Mouse (Mus musculus): ENCODE data around the gene Cd82. TPM values are rescaled to one million over a fixed set of nuclear protein-coding genes. Genes with fewer than 3 reads are reported as not detected.

The Cd82 gene
- polyA plus RNA-seq, 1 experiment from 2014 or later, result 22.1 TPM

DNA sequence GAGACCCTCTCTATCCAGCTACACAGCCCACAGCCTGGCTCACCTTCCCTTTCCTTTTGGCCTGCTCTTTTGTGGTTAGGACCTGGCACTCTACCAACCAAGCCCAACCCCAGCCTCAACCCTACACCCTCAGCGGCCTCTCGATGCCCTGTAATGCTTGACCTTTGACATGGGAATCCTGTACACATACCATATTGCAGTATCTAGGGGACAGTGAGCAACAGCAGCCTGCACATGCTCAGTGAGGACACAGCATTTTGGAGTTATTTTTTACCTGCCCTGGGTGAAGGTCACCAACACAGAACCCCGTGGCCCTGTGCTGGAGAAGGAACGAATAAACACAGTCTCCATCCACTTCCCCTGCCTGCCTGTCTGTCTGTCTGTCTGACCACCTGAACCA lies 27.4 kb downstream of the Cd82 start:
- Histone ChIP-seq H3K9me3 (no peaks in the 10 kb centered on the region), H3K27me3 (replicated peaks) (no peaks in the 10 kb centered on the region), H3K4me1 (peaks cover 9% of the 10 kb centered on the region), H3K9ac (no peak overlapping the region), H3K27ac (no peak overlapping the region), H3K4me3 (no peak overlapping the region), H3K4me2 (no peak overlapping the region), H3K36me3 (replicated peaks) (no peaks in the 10 kb centered on the region)
- WGBS, result 84% methylated on average over 4 of the region's 4 CpGs
- ATAC-seq (replicated peaks), result no peak

DNA sequence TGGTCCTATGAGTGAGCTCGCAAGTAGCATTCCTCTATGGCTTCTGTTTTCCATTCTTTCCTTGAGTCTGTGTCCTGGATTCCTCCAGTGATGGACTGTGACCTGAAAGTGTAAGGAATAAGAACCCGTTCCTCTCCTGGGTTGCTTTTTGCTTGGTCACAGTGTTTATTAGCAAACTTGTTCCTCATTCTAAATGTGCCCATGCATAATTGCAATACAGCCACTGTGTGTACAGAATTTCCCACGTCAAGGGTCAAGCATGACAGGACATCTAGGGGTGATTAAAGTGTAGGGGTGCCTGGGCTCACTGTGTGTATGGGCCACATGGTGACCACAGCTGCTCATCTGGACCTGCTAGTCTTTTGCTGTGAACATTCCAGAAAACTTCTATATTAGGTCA lies 28.0 kb downstream of the Cd82 start:
- no peaks in the 10 kb centered on the region for H3K36me3 ChIP-seq (replicated peaks)
- no peaks in the 10 kb centered on the region for H3K27me3 ChIP-seq (replicated peaks)
- H3K9ac ChIP-seq, result no peak overlapping the region
- no peak overlapping the region for H3K27ac ChIP-seq
- H3K4me1 ChIP-seq, result peaks cover 8% of the 10 kb centered on the region
- no peak overlapping the region for H3K4me3 ChIP-seq
- no peak for ATAC-seq (replicated peaks)
- H3K9me3 ChIP-seq, result no peaks in the 10 kb centered on the region
- no peak overlapping the region for H3K4me2 ChIP-seq
- WGBS, result 91% methylated on average over 3 of the region's 3 CpGs

DNA sequence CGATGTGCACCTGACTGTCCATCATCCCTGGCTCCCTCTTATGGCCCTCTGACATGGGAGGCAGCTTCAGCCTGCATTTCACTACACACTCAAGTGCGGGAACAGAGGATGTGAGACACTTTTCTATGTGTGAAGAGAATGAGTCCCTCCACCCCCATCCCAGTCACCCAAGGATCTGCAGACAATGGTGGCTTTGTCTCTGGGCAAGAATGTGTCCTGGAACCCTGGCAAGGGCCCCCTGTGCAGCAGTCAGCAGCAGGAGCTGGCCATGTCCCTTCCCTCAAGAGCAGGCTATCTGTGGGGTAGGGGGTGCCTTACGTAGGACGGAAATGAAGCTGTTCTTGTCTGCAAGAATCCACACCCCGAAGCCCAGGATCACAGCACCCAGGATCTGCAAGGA lies 29.4 kb downstream of the Cd82 start:
- Histone ChIP-seq H3K27ac (no peak overlapping the region), H3K4me1 (0 out of 2 replicates have a peak, but pooled peaks cover 2% of the 10 kb centered on the region)
- WGBS, result 61% methylated on average over 5 of the region's 5 CpGs

DNA sequence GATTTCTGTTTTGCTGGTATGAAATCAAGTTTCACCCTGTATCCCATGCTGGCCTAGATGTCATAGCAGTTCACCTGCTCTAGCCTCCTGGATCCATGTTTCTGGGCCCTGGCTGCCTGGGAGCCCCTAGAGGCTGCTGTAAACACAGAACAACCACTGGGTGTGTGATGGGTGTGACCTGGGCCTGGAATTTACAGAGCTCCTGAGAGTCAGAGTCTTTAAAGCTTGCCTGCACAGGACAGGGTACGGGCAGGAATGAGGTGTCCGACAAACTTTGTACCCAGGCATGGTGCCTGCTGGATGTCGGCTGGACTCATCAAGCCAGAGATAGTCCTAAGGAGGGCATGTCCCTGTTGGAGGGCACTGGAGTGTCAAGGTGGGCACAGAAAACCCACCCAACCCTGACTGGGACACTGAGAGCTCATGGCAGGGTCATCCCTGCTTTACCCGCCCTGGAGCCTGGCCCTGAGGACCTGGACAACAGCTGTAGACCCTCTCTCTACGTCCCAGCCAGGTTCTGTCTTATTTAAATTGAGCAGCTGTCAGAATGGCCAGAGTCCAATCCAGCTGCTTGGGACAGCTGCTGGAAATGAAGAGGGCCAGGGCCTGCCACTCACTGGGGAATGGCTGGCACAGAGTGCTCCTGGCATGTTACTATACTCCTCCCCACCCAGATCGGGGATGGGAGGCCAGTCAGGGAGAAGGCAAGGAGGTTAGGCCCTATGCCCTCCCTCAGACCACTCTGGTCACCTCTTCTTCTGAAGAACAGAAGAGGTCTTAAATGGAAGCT lies 30.1 kb downstream of the Cd82 start:
- H3K36me3 ChIP-seq (replicated peaks), result no peaks in the 10 kb centered on the region
- no peak overlapping the region for H3K27ac ChIP-seq
- H3K27me3 ChIP-seq (replicated peaks), result no peaks in the 10 kb centered on the region
- WGBS, result 86% methylated on average over 6 of the region's 6 CpGs
- no peak for ATAC-seq (replicated peaks)
- H3K9me3 ChIP-seq, result no peaks in the 10 kb centered on the region
- H3K4me1 ChIP-seq, result no peaks in the 10 kb centered on the region
- no peak overlapping the region for H3K4me3 ChIP-seq
- no peak overlapping the region for H3K9ac ChIP-seq
- no peak overlapping the region for H3K4me2 ChIP-seq

More for the DNA sequence above, 29.4 kb downstream of the Cd82 start:
- Histone ChIP-seq H3K9me3 (no peaks in the 10 kb centered on the region), H3K4me3 (no peak overlapping the region), H3K4me2 (no peak overlapping the region), H3K36me3 (replicated peaks) (no peaks in the 10 kb centered on the region), H3K27me3 (replicated peaks) (no peaks in the 10 kb centered on the region), H3K9ac (no peak overlapping the region)
- no peak for ATAC-seq (replicated peaks)

GRCm38 (mm10) chr2:93431575-93432325 lies 31.2 kb downstream of the Cd82 start:
- Histone ChIP-seq H3K27me3 (replicated peaks) (no peaks in the 10 kb centered on the region), H3K4me2 (no peak overlapping the region), H3K9ac (no peak overlapping the region), H3K4me1 (no peaks in the 10 kb centered on the region), H3K36me3 (replicated peaks) (no peaks in the 10 kb centered on the region), H3K4me3 (no peak overlapping the region), H3K27ac (no peak overlapping the region), H3K9me3 (no peaks in the 10 kb centered on the region)
- 68% methylated on average over 5 of the region's 5 CpGs for WGBS
- ATAC-seq (replicated peaks), result no peak

DNA sequence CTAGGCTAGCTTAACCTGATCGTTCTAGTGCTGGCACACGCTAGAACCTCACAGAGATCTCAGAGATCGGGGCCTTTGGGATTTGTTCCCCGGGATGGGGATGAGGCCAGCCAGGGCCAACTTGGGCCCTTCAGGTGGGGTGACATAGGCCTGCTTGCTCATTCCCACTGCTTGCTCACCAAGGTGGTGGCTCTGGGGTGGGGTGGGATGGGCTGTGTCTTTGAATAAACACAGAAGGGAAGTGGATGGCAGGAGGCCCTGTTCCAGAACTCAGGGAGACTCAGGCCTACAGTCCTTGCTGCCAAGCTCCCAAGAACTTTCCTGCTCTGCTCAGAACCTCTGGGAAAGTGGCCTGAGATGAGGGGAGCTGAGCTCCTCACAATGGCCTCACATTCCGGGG lies 31.9 kb downstream of the Cd82 start:
- no peak for ATAC-seq (replicated peaks)
- H3K4me3 ChIP-seq, result no peak overlapping the region
- no peaks in the 10 kb centered on the region for H3K9me3 ChIP-seq
- no peak overlapping the region for H3K4me2 ChIP-seq
- WGBS, result 79% methylated on average over 5 of the region's 5 CpGs
- no peaks in the 10 kb centered on the region for H3K4me1 ChIP-seq
- no peaks in the 10 kb centered on the region for H3K36me3 ChIP-seq (replicated peaks)
- H3K27ac ChIP-seq, result no peak overlapping the region
- no peak overlapping the region for H3K9ac ChIP-seq
- H3K27me3 ChIP-seq (replicated peaks), result 0 out of 2 replicates have a peak, but pooled peaks cover 2% of the 10 kb centered on the region

DNA sequence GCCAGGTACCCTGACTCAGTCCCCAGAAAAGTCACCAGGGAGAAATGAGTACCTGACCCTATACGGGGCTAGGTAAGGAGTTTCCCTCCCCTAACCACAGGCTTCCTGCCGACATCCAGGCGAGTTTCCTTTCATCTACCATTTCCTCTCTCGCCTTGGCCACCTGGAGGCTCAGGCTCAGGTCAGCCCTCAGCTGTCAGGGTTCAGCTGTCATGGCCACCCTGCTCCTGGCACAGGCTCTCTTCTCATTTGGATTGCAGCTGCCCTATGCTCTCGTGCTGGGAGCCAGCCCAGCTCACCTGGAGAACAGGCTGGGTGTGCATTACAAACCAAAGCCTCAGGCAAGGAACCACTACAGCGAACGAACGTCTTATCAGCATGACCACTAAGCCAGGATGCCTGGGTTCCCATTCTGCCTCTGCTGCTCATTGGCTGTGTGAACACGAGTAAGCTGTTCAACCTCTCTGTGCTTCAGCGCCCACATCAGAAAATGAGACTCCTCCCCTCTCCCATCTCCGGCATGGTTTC lies 34.9 kb downstream of the Cd82 start:
- 0 out of 2 replicates have a peak, but pooled peaks cover 2% of the 10 kb centered on the region for H3K27me3 ChIP-seq (replicated peaks)
- no peak overlapping the region for H3K4me2 ChIP-seq
- no peak overlapping the region for H3K9ac ChIP-seq
- WGBS, result 67% methylated on average over 11 of the region's 11 CpGs
- no peaks in the 10 kb centered on the region for H3K4me1 ChIP-seq
- H3K9me3 ChIP-seq, result no peaks in the 10 kb centered on the region
- H3K27ac ChIP-seq, result no peak overlapping the region
- no peaks in the 10 kb centered on the region for H3K36me3 ChIP-seq (replicated peaks)
- no peak for ATAC-seq (replicated peaks)
- H3K4me3 ChIP-seq, result no peak overlapping the region

DNA sequence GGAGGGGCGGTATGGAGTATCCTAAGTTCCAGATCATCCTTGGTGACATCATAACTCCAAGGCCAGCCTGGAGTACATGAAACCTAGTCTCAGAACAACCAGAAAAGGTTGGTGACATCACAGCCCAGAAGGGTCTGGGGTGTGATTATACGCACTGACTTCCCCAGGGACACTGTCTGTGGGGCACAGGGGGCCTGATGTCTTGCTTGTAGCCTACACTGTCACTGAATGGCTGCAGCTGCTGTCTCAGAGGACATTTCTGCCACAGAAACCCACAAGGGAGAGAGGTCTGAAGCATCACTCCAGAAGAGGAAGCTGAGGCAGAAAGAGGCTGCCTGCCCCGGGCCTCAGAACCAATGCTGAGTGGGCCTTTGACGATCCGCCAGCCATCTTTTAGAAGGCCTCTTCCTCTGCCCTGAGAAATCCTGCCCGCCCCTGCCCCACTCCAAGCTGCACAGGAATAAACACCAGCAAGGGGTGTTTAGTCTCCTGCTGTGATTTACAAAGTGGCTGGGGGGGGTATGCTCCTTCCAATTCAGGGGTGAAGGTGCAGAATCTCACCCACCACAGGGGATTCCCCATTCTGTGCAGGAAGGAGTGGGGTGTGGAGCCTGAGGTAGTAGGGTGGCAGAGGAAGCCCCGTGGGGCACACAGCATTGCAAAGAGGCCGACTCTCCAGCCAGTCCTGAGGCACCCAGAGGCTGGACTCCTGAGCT lies 35.8 kb downstream of the Cd82 start:
- H3K4me2 ChIP-seq, result no peak overlapping the region
- no peak for ATAC-seq (replicated peaks)
- 0 out of 2 replicates have a peak, but pooled peaks cover 2% of the 10 kb centered on the region for H3K27me3 ChIP-seq (replicated peaks)
- 64% methylated on average over 8 of the region's 8 CpGs for WGBS
- no peaks in the 10 kb centered on the region for H3K4me1 ChIP-seq
- no peak overlapping the region for H3K4me3 ChIP-seq
- H3K9ac ChIP-seq, result no peak overlapping the region
- H3K9me3 ChIP-seq, result no peaks in the 10 kb centered on the region
- H3K36me3 ChIP-seq (replicated peaks), result no peaks in the 10 kb centered on the region
- no peak overlapping the region for H3K27ac ChIP-seq

DNA sequence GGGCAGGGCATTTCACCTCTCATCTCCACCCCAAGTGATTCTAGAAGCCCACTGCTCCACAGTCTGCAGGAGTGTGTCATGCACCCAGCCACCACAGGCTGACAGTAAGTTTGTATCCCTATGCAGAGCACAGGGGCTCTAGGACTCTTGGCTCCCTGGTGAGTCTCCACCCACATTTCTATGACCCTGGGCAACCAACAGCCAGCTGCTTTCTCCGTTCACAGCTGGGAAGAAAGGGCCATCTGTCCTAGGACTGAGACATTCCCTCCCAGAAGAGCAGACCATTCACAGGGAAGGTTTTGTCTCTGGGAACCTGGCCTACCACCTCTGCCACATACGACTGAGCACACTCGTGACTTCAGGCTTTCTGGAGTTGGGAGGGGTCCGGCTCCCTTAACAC lies 37.1 kb downstream of the Cd82 start:
- no peaks in the 10 kb centered on the region for H3K4me1 ChIP-seq
- no peak overlapping the region for H3K4me2 ChIP-seq
- H3K36me3 ChIP-seq (replicated peaks), result no peaks in the 10 kb centered on the region
- WGBS, result 50% methylated on average over 4 of the region's 4 CpGs
- 0 out of 2 replicates have a peak, but pooled peaks cover 2% of the 10 kb centered on the region for H3K27me3 ChIP-seq (replicated peaks)
- no peaks in the 10 kb centered on the region for H3K9me3 ChIP-seq
- H3K9ac ChIP-seq, result no peak overlapping the region
- no peak for ATAC-seq (replicated peaks)
- H3K4me3 ChIP-seq, result no peak overlapping the region
- H3K27ac ChIP-seq, result no peak overlapping the region

GRCm38 (mm10) chr2:93424307-93424984 lies 38.5 kb downstream of the Cd82 start:
- H3K4me3 ChIP-seq, result no peak overlapping the region
- 89% methylated on average over 9 of the region's 9 CpGs for WGBS

GRCm38 (mm10) chr2:93421320-93421719 lies 41.6 kb downstream of the Cd82 start:
- H3K36me3 ChIP-seq (replicated peaks), result no peaks in the 10 kb centered on the region
- H3K27ac ChIP-seq, result no peak overlapping the region
- H3K4me3 ChIP-seq, result no peak overlapping the region
- no peaks in the 10 kb centered on the region for H3K4me1 ChIP-seq
- ATAC-seq (replicated peaks), result no peak
- H3K4me2 ChIP-seq, result no peak overlapping the region
- no peaks in the 10 kb centered on the region for H3K9me3 ChIP-seq
- no peaks in the 10 kb centered on the region for H3K27me3 ChIP-seq (replicated peaks)
- no peak overlapping the region for H3K9ac ChIP-seq
- 25% methylated on average over 7 of the region's 7 CpGs for WGBS

More at GRCm38 (mm10) chr2:93424307-93424984, 38.5 kb downstream of the Cd82 start:
- Histone ChIP-seq H3K27me3 (replicated peaks) (0 out of 2 replicates have a peak, but pooled peaks cover 2% of the 10 kb centered on the region), H3K27ac (no peak overlapping the region), H3K9me3 (no peaks in the 10 kb centered on the region), H3K9ac (no peak overlapping the region), H3K36me3 (replicated peaks) (no peaks in the 10 kb centered on the region), H3K4me1 (no peaks in the 10 kb centered on the region), H3K4me2 (no peak overlapping the region)
- ATAC-seq (replicated peaks), result no peak
